Mouse (Mus musculus) spleen, adult 2 months (tissue): ENCODE measurements around the gene Nrip1. TPM values are rescaled to one million over a fixed set of nuclear protein-coding genes. Genes with fewer than 3 reads are reported as not detected.

Experiments
- DNase-seq, 2 experiments: peaks; one replicate each; pipeline versions ENCODE4 v3.0.0 to v3.0.0-alpha.2; 2012 to 2021; ENCODE audit warnings: low spot score in 2 of 2, low read depth in 1 of 2
- H3K27ac ChIP-seq: fragments of 200-500 bp; 2 replicates; pipeline ENCODE4 v1.5.1; 2012; ENCODE audit warnings: low read length, inconsistent platforms; ENCODE audit not compliant: insufficient read depth
- H3K27me3 ChIP-seq: fragments of 200-500 bp; 2 replicates; pipeline ENCODE4 v1.6.1; 2012; ENCODE audit warnings: mild to moderate bottlenecking, moderate library complexity, low read length, inconsistent platforms; ENCODE audit not compliant: control insufficient read depth, insufficient read depth
- H3K36me3 ChIP-seq: fragments of 200-500 bp; 2 replicates; pipeline ENCODE4 v1.6.1; 2012; ENCODE audit warnings: mild to moderate bottlenecking, low read length, inconsistent platforms; ENCODE audit not compliant: control insufficient read depth, insufficient read depth
- H3K4me1 ChIP-seq: fragments of 200-500 bp; 2 replicates; pipeline ENCODE4 v1.6.1; 2011; ENCODE audit warnings: inconsistent platforms; ENCODE audit not compliant: control insufficient read depth, insufficient read depth, insufficient read length
- H3K4me3 ChIP-seq: fragments of 200-500 bp; 2 replicates; pipeline ENCODE4 v1.5.1; 2011; ENCODE audit warnings: mild to moderate bottlenecking, inconsistent platforms; ENCODE audit not compliant: insufficient read depth, insufficient read length; ENCODE audit errors: extremely low read depth
- CTCF ChIP-seq: fragments of 200-500 bp; IDR thresholded peaks from 2 replicates; pipeline ENCODE4 v1.5.1; 2011; ENCODE audit warnings: mild to moderate bottlenecking, inconsistent platforms; ENCODE audit not compliant: insufficient read depth, insufficient read length, insufficient replicate concordance; ENCODE audit errors: extremely low read depth
- POLR2A ChIP-seq: fragments of 200-500 bp; IDR thresholded peaks from 2 replicates; pipeline ENCODE4 v1.6.1; 2011; ENCODE audit warnings: low read depth, low read length, inconsistent platforms
- WGBS: fragments of 180-500 bp; shearing (Covaris S2); methylation state at CpG from one replicate; pipeline ENCODE4 v1.1.7; 2018; 5-methylcytosine and 5-hydroxymethylcytosine counted together
- polyA plus RNA-seq: library from polyadenylated mRNA; depleted of rRNA; stranded (reverse); fragments of >200 nt; gene quantifications from 2 replicates; pipeline ENCODE4 v1.2.3, GENCODE M21; 2012

Nrip1 gene
- polyA plus RNA-seq, 1 experiment: 4.5 TPM

GRCm38 (mm10) chr16:76357155-76357554 lies 16.5 kb downstream of the Nrip1 start:
- peaks cover 8% of the 10 kb centered on the region; the same call in 1 of the 2 replicates for H3K4me1 ChIP-seq
- no peak overlapping the region for H3K27ac ChIP-seq
- no peaks in the 10 kb centered on the region for H3K36me3 ChIP-seq
- no peak for TF ChIP-seq CTCF
- no peak for TF ChIP-seq POLR2A
- H3K4me3 ChIP-seq: no peak overlapping the region
- WGBS: 92% methylated on average over 12 of the region's 12 CpGs
- no peaks in the 10 kb centered on the region for H3K27me3 ChIP-seq
- no peak for DNase-seq

- H3K4me3 ChIP-seq: no peak overlapping the region
- H3K36me3 ChIP-seq: no peaks in the 10 kb centered on the region; the same call in 1 of the 2 replicates
- no peak overlapping the region for H3K27ac ChIP-seq
- peaks cover 8% of the 10 kb centered on the region; the same call in 1 of the 2 replicates for H3K4me1 ChIP-seq
- no peaks in the 10 kb centered on the region for H3K27me3 ChIP-seq
- DNase-seq: no peak
- no peak for TF ChIP-seq CTCF
- TF ChIP-seq POLR2A: no peak
- 67% methylated on average over 14 of the region's 14 CpGs for WGBS
These were observed 17.6 kb downstream of the Nrip1 start for GRCm38 (mm10) chr16:76355947-76356550.

- Histone ChIP-seq H3K36me3 (peaks cover 1% of the 10 kb centered on the region; the same call in 1 of the 2 replicates), H3K4me1 (peaks cover 8% of the 10 kb centered on the region; the same call in 1 of the 2 replicates), H3K27me3 (no peaks in the 10 kb centered on the region), H3K4me3 (no peak overlapping the region), H3K27ac (no peak overlapping the region)
- TF ChIP-seq POLR2A: no peak
- no peak for TF ChIP-seq CTCF
- no peak for DNase-seq
- WGBS: 43% methylated on average over 5 of the region's 5 CpGs
These were observed 18.4 kb downstream of the Nrip1 start for GRCm38 (mm10) chr16:76355267-76355666.

- TF ChIP-seq CTCF: no peak
- no peak for TF ChIP-seq POLR2A
- peaks cover 1% of the 10 kb centered on the region; the same call in 1 of the 2 replicates for H3K36me3 ChIP-seq
- WGBS: 39% methylated on average over 3 of the region's 3 CpGs
- peaks cover 8% of the 10 kb centered on the region; the same call in 1 of the 2 replicates for H3K4me1 ChIP-seq
- no peak overlapping the region for H3K4me3 ChIP-seq
- no peak overlapping the region for H3K27ac ChIP-seq
- no peak for DNase-seq
- no peaks in the 10 kb centered on the region for H3K27me3 ChIP-seq
These were observed 18.8 kb downstream of the Nrip1 start for GRCm38 (mm10) chr16:76354841-76355240.

- no peaks in the 10 kb centered on the region for H3K27me3 ChIP-seq
- TF ChIP-seq POLR2A: no peak
- no peak for TF ChIP-seq CTCF
- H3K4me1 ChIP-seq: peaks cover 8% of the 10 kb centered on the region; the same call in 1 of the 2 replicates
- H3K36me3 ChIP-seq: peaks cover 1% of the 10 kb centered on the region; the same call in 1 of the 2 replicates
- no peak overlapping the region for H3K27ac ChIP-seq
- 58% methylated on average over 7 of the region's 7 CpGs for WGBS
- no peak overlapping the region for H3K4me3 ChIP-seq
- no peak for DNase-seq
These were observed 19.3 kb downstream of the Nrip1 start for GRCm38 (mm10) chr16:76354289-76354688.

- Histone ChIP-seq H3K36me3 (peaks cover 1% of the 10 kb centered on the region; the same call in 1 of the 2 replicates), H3K4me3 (no peak overlapping the region), H3K27me3 (no peaks in the 10 kb centered on the region), H3K27ac (no peak overlapping the region), H3K4me1 (peaks cover 3% of the 10 kb centered on the region; the same call in 1 of the 2 replicates)
- 53% methylated on average over 8 of the region's 8 CpGs for WGBS
- TF ChIP-seq CTCF: no peak
- DNase-seq: no peak
These were observed 22.7 kb downstream of the Nrip1 start for GRCm38 (mm10) chr16:76350922-76351321.

GRCm38 (mm10) chr16:76349053-76349452 lies 24.6 kb downstream of the Nrip1 start:
- DNase-seq: no peak
- H3K36me3 ChIP-seq: peaks cover 1% of the 10 kb centered on the region; the same call in 1 of the 2 replicates
- H3K4me3 ChIP-seq: no peak overlapping the region
- H3K4me1 ChIP-seq: no peaks in the 10 kb centered on the region
- no peak for TF ChIP-seq CTCF
- no peak for TF ChIP-seq POLR2A
- WGBS: 90% methylated on average over 11 of the region's 11 CpGs
- H3K27ac ChIP-seq: no peak overlapping the region
- H3K27me3 ChIP-seq: no peaks in the 10 kb centered on the region
